Mouse (Mus musculus): ENCODE data around the gene Dhrs4. TPM values are rescaled to one million over a fixed set of nuclear protein-coding genes. Genes with fewer than 3 reads are reported as not detected.

Dhrs4 gene
- polyA plus RNA-seq, 1 experiment, result 29.6 TPM

DNA sequence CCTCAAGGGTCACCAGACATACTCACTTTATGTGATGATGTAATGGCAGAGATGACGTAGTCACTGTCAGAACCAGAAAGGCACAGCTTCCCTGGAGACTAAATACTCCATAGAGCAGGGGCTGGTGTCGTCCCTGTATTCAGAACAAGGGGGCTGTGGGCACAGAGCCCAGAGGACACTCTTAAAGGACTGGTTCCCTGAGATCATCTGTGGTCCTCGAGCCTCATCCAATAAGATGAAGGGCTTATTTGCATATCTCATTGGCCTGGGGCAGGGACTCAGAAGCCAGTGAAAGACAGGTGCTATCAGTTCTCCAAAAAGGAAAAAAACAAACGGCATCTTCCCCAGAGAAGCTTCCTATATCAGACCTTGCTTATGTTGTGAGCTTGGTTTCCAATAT is 45.5 kb downstream of the Dhrs4 start:
- H3K36me3 ChIP-seq (ENCODE audit: control insufficient read depth, insufficient read depth, low read length, poor library complexity, severe bottlenecking), result no peaks in the 10 kb centered on the region
- H3K4me3 ChIP-seq (ENCODE audit: low read depth, low read length), result no peak overlapping the region
- TF ChIP-seq EP300 (IDR thresholded peaks at IDR 0.05; ENCODE audit: insufficient read depth, low read depth, low read length) (no peak), POLR2A (IDR thresholded peaks at IDR 0.05; ENCODE audit: insufficient read depth, low read length) (no peak), CTCF (IDR thresholded peaks at IDR 0.05; ENCODE audit: low read depth, low read length) (no peak)
- no peaks in the 10 kb centered on the region for H3K27me3 ChIP-seq (ENCODE audit: control insufficient read depth, insufficient read depth, low read length, poor library complexity, severe bottlenecking)
- no peaks in the 10 kb centered on the region for H3K9me3 ChIP-seq (replicated peaks; ENCODE audit: control insufficient read depth, insufficient read depth, low read length, poor library complexity, severe bottlenecking)
- no peaks in the 10 kb centered on the region for H3K4me1 ChIP-seq (ENCODE audit: control insufficient read depth, insufficient read depth, low read length)
- no peak overlapping the region for H3K9ac ChIP-seq (ENCODE audit: low read depth, poor library complexity, severe bottlenecking)
- H3K27ac ChIP-seq (ENCODE audit: insufficient read depth, low read length), result no peak overlapping the region

DNA sequence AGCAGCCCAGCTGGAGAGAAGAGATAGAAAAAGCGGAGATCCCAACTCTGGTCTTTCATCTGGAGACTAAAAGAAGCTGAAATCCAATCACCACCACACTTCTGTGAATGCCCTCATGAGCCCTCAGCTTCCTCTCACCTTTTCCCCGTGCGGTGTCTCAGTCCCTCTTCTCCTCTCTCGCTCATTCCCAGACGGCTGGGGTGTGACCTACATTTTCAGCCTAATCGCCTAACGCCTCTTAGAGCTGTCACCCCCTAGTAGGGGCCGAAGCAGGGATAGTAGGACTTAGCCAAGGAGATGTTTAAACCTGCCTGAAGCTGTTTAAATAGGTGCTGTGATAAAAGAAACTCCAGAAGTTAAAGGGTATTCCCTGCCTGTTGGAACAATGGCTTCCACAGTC is 46.2 kb downstream of the Dhrs4 start, which contains the start of gene Nrl:
Gene Nrl, minus strand, starts transcription at position 197 of the 400 bp plus-strand sequence.
- H3K9ac ChIP-seq (ENCODE audit: low read depth, poor library complexity, severe bottlenecking), result no peak within 1 kb of the TSS
- H3K4me3 ChIP-seq (ENCODE audit: low read depth, low read length), result no peak within 1 kb of the TSS
- no peak for TF ChIP-seq CTCF (IDR thresholded peaks at IDR 0.05; ENCODE audit: low read depth, low read length)
- TF ChIP-seq EP300 (IDR thresholded peaks at IDR 0.05; ENCODE audit: insufficient read depth, low read depth, low read length), result no peak
- no peaks in the 10 kb centered on the region for H3K36me3 ChIP-seq (ENCODE audit: control insufficient read depth, insufficient read depth, low read length, poor library complexity, severe bottlenecking)
- H3K27me3 ChIP-seq (ENCODE audit: control insufficient read depth, insufficient read depth, low read length, poor library complexity, severe bottlenecking), result no peaks in the 10 kb centered on the region
- no peak within 1 kb of the TSS for H3K27ac ChIP-seq (ENCODE audit: insufficient read depth, low read length)
- H3K4me1 ChIP-seq (ENCODE audit: control insufficient read depth, insufficient read depth, low read length), result no peaks in the 10 kb centered on the region
- H3K9me3 ChIP-seq (replicated peaks; ENCODE audit: control insufficient read depth, insufficient read depth, low read length, poor library complexity, severe bottlenecking), result no peaks in the 10 kb centered on the region

DNA sequence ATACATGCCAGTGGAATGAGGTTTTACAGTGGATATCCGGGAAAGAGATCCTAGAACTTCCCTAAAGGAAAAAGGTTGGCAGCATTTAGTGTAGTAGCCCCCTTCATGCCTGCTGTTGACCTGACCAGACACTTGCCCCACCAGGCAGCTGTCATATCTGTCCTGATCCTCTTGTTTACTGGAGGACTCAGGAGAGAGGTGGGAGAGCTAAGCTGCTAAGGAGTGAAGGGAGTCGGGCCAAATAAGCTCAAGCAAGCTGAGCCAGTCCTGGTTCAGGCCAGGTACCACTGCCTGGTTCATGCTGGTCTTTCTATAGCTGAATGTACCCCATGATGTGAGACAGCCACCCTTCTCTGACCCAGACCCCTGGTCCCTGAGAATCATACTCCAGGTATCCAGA is 48.1 kb downstream of the Dhrs4 start:
- TF ChIP-seq CTCF (IDR thresholded peaks at IDR 0.05; ENCODE audit: low read depth, low read length) (no peak), POLR2A (IDR thresholded peaks at IDR 0.05; ENCODE audit: insufficient read depth, low read length) (no peak), EP300 (IDR thresholded peaks at IDR 0.05; ENCODE audit: insufficient read depth, low read depth, low read length) (no peak)
- H3K4me3 ChIP-seq (ENCODE audit: low read depth, low read length), result no peak overlapping the region
- H3K36me3 ChIP-seq (ENCODE audit: control insufficient read depth, insufficient read depth, low read length, poor library complexity, severe bottlenecking), result no peaks in the 10 kb centered on the region
- H3K4me1 ChIP-seq (ENCODE audit: control insufficient read depth, insufficient read depth, low read length), result no peaks in the 10 kb centered on the region
- H3K9me3 ChIP-seq (replicated peaks; ENCODE audit: control insufficient read depth, insufficient read depth, low read length, poor library complexity, severe bottlenecking), result no peaks in the 10 kb centered on the region
- no peaks in the 10 kb centered on the region for H3K27me3 ChIP-seq (ENCODE audit: control insufficient read depth, insufficient read depth, low read length, poor library complexity, severe bottlenecking)
- no peak overlapping the region for H3K9ac ChIP-seq (ENCODE audit: low read depth, poor library complexity, severe bottlenecking)
- H3K27ac ChIP-seq (ENCODE audit: insufficient read depth, low read length), result no peak overlapping the region

DNA sequence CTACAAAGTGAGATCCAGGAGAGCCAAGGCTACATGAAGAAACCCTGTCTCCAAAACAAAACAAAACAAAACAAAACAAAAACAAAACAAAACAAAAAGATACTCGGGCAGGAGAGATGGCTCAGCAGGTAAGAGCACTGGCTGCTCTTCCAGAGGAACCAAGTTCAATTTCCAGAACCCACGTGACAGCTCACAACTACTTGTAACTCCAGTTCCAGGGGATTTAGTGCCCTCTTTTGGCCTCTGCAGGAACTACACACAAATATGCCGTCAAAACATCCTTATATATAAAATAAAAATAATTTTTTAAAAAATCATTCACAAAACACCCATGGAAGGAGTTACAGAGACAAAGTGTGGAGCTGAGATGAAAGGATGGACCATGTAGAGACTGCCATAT is 49.4 kb downstream of the Dhrs4 start:
- TF ChIP-seq EP300 (IDR thresholded peaks at IDR 0.05; ENCODE audit: insufficient read depth, low read depth, low read length), result no peak
- peak; percentile 25 for TF ChIP-seq CTCF (IDR thresholded peaks at IDR 0.05; ENCODE audit: low read depth, low read length)
- H3K9ac ChIP-seq (ENCODE audit: low read depth, poor library complexity, severe bottlenecking), result no peak overlapping the region

DNA sequence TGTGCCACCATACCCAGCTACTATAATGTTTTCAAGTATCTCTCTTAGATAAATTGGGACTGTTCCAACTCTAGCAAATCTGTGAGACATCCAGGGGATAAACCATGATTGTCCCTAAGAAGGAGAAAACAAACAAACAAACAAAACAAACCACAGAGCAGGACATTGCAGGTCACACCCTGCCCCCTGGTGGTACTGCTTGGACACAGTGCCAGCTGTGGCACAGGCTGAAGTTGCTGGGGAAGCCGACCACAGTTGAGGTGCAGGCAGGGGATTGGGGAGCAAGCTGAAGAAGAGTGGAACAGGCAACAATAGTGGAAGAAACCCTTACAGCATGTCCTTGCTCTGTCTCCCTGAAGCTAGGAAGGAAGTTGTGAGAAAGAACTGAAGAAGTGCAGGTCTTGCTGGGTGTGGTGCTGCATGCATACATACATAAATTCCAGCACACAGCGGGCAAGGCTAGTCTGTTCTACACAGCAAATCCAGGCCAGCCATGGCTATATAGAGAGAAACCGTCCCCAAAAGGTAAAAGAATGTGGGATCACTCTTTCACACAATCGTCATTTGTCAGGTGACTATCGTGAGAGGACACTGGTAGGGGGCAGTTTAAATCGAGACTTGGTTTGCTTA is 57.7 kb downstream of the Dhrs4 start:
- no peaks in the 10 kb centered on the region for H3K27me3 ChIP-seq (ENCODE audit: control insufficient read depth, insufficient read depth, low read length, poor library complexity, severe bottlenecking)
- H3K27ac ChIP-seq (ENCODE audit: insufficient read depth, low read length), result no peak overlapping the region
- no peaks in the 10 kb centered on the region for H3K9me3 ChIP-seq (replicated peaks; ENCODE audit: control insufficient read depth, insufficient read depth, low read length, poor library complexity, severe bottlenecking)
- TF ChIP-seq POLR2A (IDR thresholded peaks at IDR 0.05; ENCODE audit: insufficient read depth, low read length) (no peak), CTCF (IDR thresholded peaks at IDR 0.05; ENCODE audit: low read depth, low read length) (peak; percentile 85), EP300 (IDR thresholded peaks at IDR 0.05; ENCODE audit: insufficient read depth, low read depth, low read length) (no peak)
- no peak overlapping the region for H3K9ac ChIP-seq (ENCODE audit: low read depth, poor library complexity, severe bottlenecking)
- no peak overlapping the region for H3K4me3 ChIP-seq (ENCODE audit: low read depth, low read length)
- peaks cover 2% of the 10 kb centered on the region for H3K4me1 ChIP-seq (ENCODE audit: control insufficient read depth, insufficient read depth, low read length)
- H3K36me3 ChIP-seq (ENCODE audit: control insufficient read depth, insufficient read depth, low read length, poor library complexity, severe bottlenecking), result no peaks in the 10 kb centered on the region

More for the DNA sequence above, 49.4 kb downstream of the Dhrs4 start:
- no peaks in the 10 kb centered on the region for H3K9me3 ChIP-seq (replicated peaks; ENCODE audit: control insufficient read depth, insufficient read depth, low read length, poor library complexity, severe bottlenecking)
- H3K27ac ChIP-seq (ENCODE audit: insufficient read depth, low read length), result no peak overlapping the region
- no peaks in the 10 kb centered on the region for H3K4me1 ChIP-seq (ENCODE audit: control insufficient read depth, insufficient read depth, low read length)
- no peaks in the 10 kb centered on the region for H3K36me3 ChIP-seq (ENCODE audit: control insufficient read depth, insufficient read depth, low read length, poor library complexity, severe bottlenecking)
- H3K27me3 ChIP-seq (ENCODE audit: control insufficient read depth, insufficient read depth, low read length, poor library complexity, severe bottlenecking), result no peaks in the 10 kb centered on the region
- H3K4me3 ChIP-seq (ENCODE audit: low read depth, low read length), result no peak overlapping the region

Other genes starting within 250 kb of the Dhrs4 start
- 7.5 and 9.9 TPM in 2 replicates for gene Carmil3, start 11.9 kb downstream of the Dhrs4 start, polyA plus RNA-seq (2011; ENCODE audit: insufficient read depth, insufficient read length, low read depth, missing spikeins)
- not detected in 2 replicates for gene Cpne6, start 31.7 kb downstream of the Dhrs4 start, polyA plus RNA-seq (2011; ENCODE audit: insufficient read depth, insufficient read length, low read depth, missing spikeins)
- not detected in 2 replicates for gene Nrl, start 46.2 kb downstream of the Dhrs4 start, polyA plus RNA-seq (2011; ENCODE audit: insufficient read depth, insufficient read length, low read depth, missing spikeins)
- gene Pck2, start 61.5 kb downstream of the Dhrs4 start, polyA plus RNA-seq (2011; ENCODE audit: insufficient read depth, insufficient read length, low read depth, missing spikeins), result 18.0 and 21.2 TPM in 2 replicates
- gene Dcaf11, start 81.2 kb downstream of the Dhrs4 start, polyA plus RNA-seq (2011; ENCODE audit: insufficient read depth, insufficient read length, low read depth, missing spikeins), result 25.6 and 34.7 TPM in 2 replicates
- gene A730061H03Rik, start 81.6 kb downstream of the Dhrs4 start, polyA plus RNA-seq (2011; ENCODE audit: insufficient read depth, insufficient read length, low read depth, missing spikeins), result not detected in 2 replicates
- gene Fitm1, start 96.9 kb downstream of the Dhrs4 start, polyA plus RNA-seq (2011; ENCODE audit: insufficient read depth, insufficient read length, low read depth, missing spikeins), result 1.5 TPM in 1 of 2 replicates, not detected in the other
- gene Psme1, start 99.4 kb downstream of the Dhrs4 start, polyA plus RNA-seq (2011; ENCODE audit: insufficient read depth, insufficient read length, low read depth, missing spikeins), result 188 and 199 TPM in 2 replicates
- 5.3 and 6.1 TPM in 2 replicates for gene Emc9, start 106.5 kb downstream of the Dhrs4 start, polyA plus RNA-seq (2011; ENCODE audit: insufficient read depth, insufficient read length, low read depth, missing spikeins)
- 195 and 200 TPM in 2 replicates for gene Psme2, start 112.4 kb downstream of the Dhrs4 start, polyA plus RNA-seq (2011; ENCODE audit: insufficient read depth, insufficient read length, low read depth, missing spikeins)
- 31.6 and 39.1 TPM in 2 replicates for gene Rnf31, start 113.0 kb downstream of the Dhrs4 start, polyA plus RNA-seq (2011; ENCODE audit: insufficient read depth, insufficient read length, low read depth, missing spikeins)
- 9.6 and 10.9 TPM in 2 replicates for gene Irf9, start 124.8 kb downstream of the Dhrs4 start, polyA plus RNA-seq (2011; ENCODE audit: insufficient read depth, insufficient read length, low read depth, missing spikeins)
- gene Rec8, start 139.3 kb downstream of the Dhrs4 start, polyA plus RNA-seq (2011; ENCODE audit: insufficient read depth, insufficient read length, low read depth, missing spikeins), result 16.4 and 20.6 TPM in 2 replicates
- gene Ipo4, start 157.2 kb downstream of the Dhrs4 start, polyA plus RNA-seq (2011; ENCODE audit: insufficient read depth, insufficient read length, low read depth, missing spikeins), result 69.4 and 88.5 TPM in 2 replicates
- 9.8 and 14.1 TPM in 2 replicates for gene Gm49378, start 159.1 kb downstream of the Dhrs4 start, polyA plus RNA-seq (2011; ENCODE audit: insufficient read depth, insufficient read length, low read depth, missing spikeins)
- 22.7 and 25.1 TPM in 2 replicates for gene Tm9sf1, start 165.0 kb downstream of the Dhrs4 start, polyA plus RNA-seq (2011; ENCODE audit: insufficient read depth, insufficient read length, low read depth, missing spikeins)
- gene Tssk4, start 171.4 kb downstream of the Dhrs4 start, polyA plus RNA-seq (2011; ENCODE audit: insufficient read depth, insufficient read length, low read depth, missing spikeins), result not detected in 2 replicates
- gene Mdp1, start 181.8 kb downstream of the Dhrs4 start, polyA plus RNA-seq (2011; ENCODE audit: insufficient read depth, insufficient read length, low read depth, missing spikeins), result 33.2 and 36.0 TPM in 2 replicates
- 22.2 and 26.7 TPM in 2 replicates for gene Gmpr2, start 193.2 kb downstream of the Dhrs4 start, polyA plus RNA-seq (2011; ENCODE audit: insufficient read depth, insufficient read length, low read depth, missing spikeins)
- 229 and 241 TPM in 2 replicates for gene Nedd8, start 193.4 kb downstream of the Dhrs4 start, polyA plus RNA-seq (2011; ENCODE audit: insufficient read depth, insufficient read length, low read depth, missing spikeins)
- gene Tinf2, start 203.1 kb downstream of the Dhrs4 start, polyA plus RNA-seq (2011; ENCODE audit: insufficient read depth, insufficient read length, low read depth, missing spikeins), result 50.9 and 63.6 TPM in 2 replicates
- 24.3 and 26.9 TPM in 2 replicates for gene Tgm1, start 235.2 kb downstream of the Dhrs4 start, polyA plus RNA-seq (2011; ENCODE audit: insufficient read depth, insufficient read length, low read depth, missing spikeins)
- gene Rabggta, start 243.5 kb downstream of the Dhrs4 start, polyA plus RNA-seq (2011; ENCODE audit: insufficient read depth, insufficient read length, low read depth, missing spikeins), result 39.6 and 42.5 TPM in 2 replicates

Measured in ES-Bruce4 (cell line).